Mouse (Mus musculus): ENCODE results near the gene Tm7sf2.

The Tm7sf2 gene

GRCm38 (mm10) chr19:6040002-6040401 is 28.2 kb downstream of the Tm7sf2 start:
- DNase-seq: no peak

- no peak for DNase-seq
Observed at GRCm38 (mm10) chr19:6038326-6038725, 29.8 kb downstream of the Tm7sf2 start.

GRCm38 (mm10) chr19:6037695-6038094 is 30.5 kb downstream of the Tm7sf2 start:
- no peak for DNase-seq

GRCm38 (mm10) chr19:6035966-6036585 is 32.1 kb downstream of the Tm7sf2 start:
- DNase-seq: no peak

- no peak for DNase-seq
Observed at GRCm38 (mm10) chr19:6030520-6031280, 37.5 kb downstream of the Tm7sf2 start.

GRCm38 (mm10) chr19:6029426-6029825 is 38.7 kb downstream of the Tm7sf2 start:
- no peak for DNase-seq

- no peak for DNase-seq
Observed at GRCm38 (mm10) chr19:6028991-6029390, 39.2 kb downstream of the Tm7sf2 start.

- DNase-seq: no peak
Observed at GRCm38 (mm10) chr19:6023930-6024329, 44.2 kb downstream of the Tm7sf2 start.

GRCm38 (mm10) chr19:6023059-6023458 is 45.1 kb downstream of the Tm7sf2 start:
- DNase-seq: no peak

- DNase-seq: no peak
Observed at GRCm38 (mm10) chr19:6020276-6020675, 47.9 kb downstream of the Tm7sf2 start.

- DNase-seq: peak; percentile 96
Observed at GRCm38 (mm10) chr19:6018142-6019089, 49.8 kb downstream of the Tm7sf2 start.

- no peak for DNase-seq
Observed at GRCm38 (mm10) chr19:6016532-6016931, 51.6 kb downstream of the Tm7sf2 start.

GRCm38 (mm10) chr19:6015511-6016315 is 52.5 kb downstream of the Tm7sf2 start, which contains the start of gene Capn1:
TSS of gene Capn1 (minus strand) at chr19:6015897.
- DNase-seq: peak; percentile 98

GRCm38 (mm10) chr19:6014991-6015510 is 53.1 kb downstream of the Tm7sf2 start:
- DNase-seq: peak; percentile 97

GRCm38 (mm10) chr19:6013691-6014090 is 54.5 kb downstream of the Tm7sf2 start:
- DNase-seq: no peak
